Mouse (Mus musculus): ENCODE measurements around the gene Nlk. TPM values are rescaled to one million over a fixed set of nuclear protein-coding genes. Genes with fewer than 3 reads are reported as not detected.

Nlk gene
- polyA plus RNA-seq, 1 experiment from 2014 or later: 32.3 TPM

DNA sequence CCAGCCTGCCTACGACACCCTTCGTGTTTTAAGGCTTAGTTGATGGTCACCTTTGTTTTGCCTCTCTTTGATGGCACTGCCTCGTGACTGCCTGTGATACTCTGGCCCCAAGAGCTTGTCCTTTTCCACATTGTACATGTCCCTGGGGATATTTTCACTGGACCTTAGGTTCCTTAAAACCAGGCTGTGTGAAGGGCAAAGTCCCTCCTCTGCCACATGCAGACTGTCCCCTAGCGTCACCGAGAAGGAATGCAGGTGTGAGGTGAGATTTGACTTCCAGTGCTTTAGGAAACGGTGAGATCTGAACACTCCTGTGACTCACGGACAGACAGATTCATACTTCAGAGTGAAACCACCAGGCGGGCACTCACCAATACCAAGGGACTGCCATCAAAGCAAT, 139.9 kb downstream of the Nlk start:
- H3K36me3 ChIP-seq (replicated peaks): no peaks in the 10 kb centered on the region
- H3K9ac ChIP-seq: no peak overlapping the region
- no peak overlapping the region for H3K4me2 ChIP-seq
- WGBS: 56% methylated on average over 8 of the region's 8 CpGs
- no peak overlapping the region for H3K4me3 ChIP-seq (replicated peaks)
- ATAC-seq (ENCODE audit: low FRiP score): no peak
- no peaks in the 10 kb centered on the region for H3K27me3 ChIP-seq
- H3K4me1 ChIP-seq: no peaks in the 10 kb centered on the region; the same call in 1 of the 2 replicates
- peaks cover 4% of the 10 kb centered on the region; the same call in 1 of the 2 replicates for H3K9me3 ChIP-seq
- no peak overlapping the region for H3K27ac ChIP-seq

DNA sequence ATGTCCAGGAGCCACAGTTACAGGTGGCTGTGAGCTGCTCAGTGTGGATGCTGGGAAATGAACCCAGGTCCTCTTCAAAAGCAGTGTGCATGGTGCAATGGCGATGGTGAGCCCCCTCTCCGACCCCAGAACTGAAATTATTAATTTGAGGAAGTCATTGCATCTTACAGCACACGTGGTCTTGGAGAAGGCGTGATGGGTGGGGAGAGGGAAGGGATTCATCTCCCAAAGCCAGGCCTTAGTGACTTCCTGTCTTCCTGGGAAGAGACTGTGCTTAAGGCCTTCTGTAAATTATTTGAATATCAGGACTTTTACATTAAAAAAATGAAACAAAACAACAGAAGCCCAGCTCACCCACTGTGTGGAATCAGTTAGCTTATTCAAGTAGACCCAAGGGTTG, 141.1 kb downstream of the Nlk start:
- no peak overlapping the region for H3K4me3 ChIP-seq (replicated peaks)
- WGBS: 85% methylated on average over 4 of the region's 4 CpGs
- H3K36me3 ChIP-seq (replicated peaks): no peaks in the 10 kb centered on the region
- no peaks in the 10 kb centered on the region for H3K27me3 ChIP-seq
- peaks cover 4% of the 10 kb centered on the region; the same call in 1 of the 2 replicates for H3K9me3 ChIP-seq
- H3K4me2 ChIP-seq: no peak overlapping the region
- no peak overlapping the region for H3K9ac ChIP-seq
- H3K4me1 ChIP-seq: peaks cover 4% of the 10 kb centered on the region; the same call in 1 of the 2 replicates
- H3K27ac ChIP-seq: no peak overlapping the region
- ATAC-seq (ENCODE audit: low FRiP score): no peak

DNA sequence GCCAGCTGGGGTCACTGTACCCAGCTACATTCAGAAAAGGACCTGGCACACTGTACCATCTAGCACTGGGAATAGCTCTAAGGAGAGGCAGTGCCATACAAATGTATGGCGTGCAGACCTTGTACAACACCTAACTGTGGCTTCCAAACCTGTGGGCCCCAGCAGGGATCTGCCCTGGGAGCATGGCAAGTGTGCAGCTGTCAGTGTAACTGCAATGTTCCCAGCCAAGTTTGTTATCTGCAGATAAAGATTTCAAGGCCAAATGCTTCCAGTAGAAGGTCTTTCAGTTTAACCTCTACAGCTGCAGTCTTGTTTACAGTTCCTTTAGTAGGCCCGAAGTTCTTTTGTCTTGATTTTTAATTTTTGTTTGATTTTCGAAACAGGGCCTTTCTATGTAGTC, 141.6 kb downstream of the Nlk start:
- ATAC-seq (ENCODE audit: low FRiP score): no peak
- no peaks in the 10 kb centered on the region for H3K27me3 ChIP-seq
- 85% methylated on average over 3 of the region's 3 CpGs for WGBS
- H3K27ac ChIP-seq: no peak overlapping the region
- no peaks in the 10 kb centered on the region for H3K36me3 ChIP-seq (replicated peaks)
- no peak overlapping the region for H3K9ac ChIP-seq
- H3K4me2 ChIP-seq: no peak overlapping the region
- H3K4me1 ChIP-seq: peaks cover 5% of the 10 kb centered on the region; the same call in 1 of the 2 replicates
- peaks cover 4% of the 10 kb centered on the region; the same call in 1 of the 2 replicates for H3K9me3 ChIP-seq
- no peak overlapping the region for H3K4me3 ChIP-seq (replicated peaks)

DNA sequence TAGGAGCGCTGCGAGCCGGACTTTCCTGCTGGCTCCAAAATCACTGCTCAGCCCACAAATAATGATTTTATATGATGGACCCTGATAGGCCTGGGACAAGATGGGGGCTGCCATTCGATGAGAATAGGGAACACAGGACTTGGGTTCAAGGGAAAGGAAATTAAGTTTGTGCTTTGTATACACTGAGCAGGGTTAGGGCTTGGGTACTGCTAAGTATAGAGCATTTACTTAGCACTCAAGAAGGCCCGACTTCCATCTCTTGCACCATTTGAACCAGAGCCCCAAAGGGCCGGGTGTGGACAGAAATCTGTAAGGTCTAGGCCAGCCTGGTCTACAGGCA, 146.1 kb downstream of the Nlk start:
- Histone ChIP-seq H3K36me3 (replicated peaks) (no peaks in the 10 kb centered on the region), H3K27me3 (no peaks in the 10 kb centered on the region), H3K9me3 (peaks cover 4% of the 10 kb centered on the region; the same call in 1 of the 2 replicates), H3K9ac (peak overlapping the region; percentile 51), H3K4me2 (peak overlapping the region; percentile 63), H3K4me3 (replicated peaks) (peak overlapping the region; percentile 62), H3K27ac (peak overlapping the region; percentile 62), H3K4me1 (peaks cover 26% of the 10 kb centered on the region)
- 36% methylated on average over 6 of the region's 6 CpGs for WGBS
- peak; percentile 66 for ATAC-seq (ENCODE audit: low FRiP score)

DNA sequence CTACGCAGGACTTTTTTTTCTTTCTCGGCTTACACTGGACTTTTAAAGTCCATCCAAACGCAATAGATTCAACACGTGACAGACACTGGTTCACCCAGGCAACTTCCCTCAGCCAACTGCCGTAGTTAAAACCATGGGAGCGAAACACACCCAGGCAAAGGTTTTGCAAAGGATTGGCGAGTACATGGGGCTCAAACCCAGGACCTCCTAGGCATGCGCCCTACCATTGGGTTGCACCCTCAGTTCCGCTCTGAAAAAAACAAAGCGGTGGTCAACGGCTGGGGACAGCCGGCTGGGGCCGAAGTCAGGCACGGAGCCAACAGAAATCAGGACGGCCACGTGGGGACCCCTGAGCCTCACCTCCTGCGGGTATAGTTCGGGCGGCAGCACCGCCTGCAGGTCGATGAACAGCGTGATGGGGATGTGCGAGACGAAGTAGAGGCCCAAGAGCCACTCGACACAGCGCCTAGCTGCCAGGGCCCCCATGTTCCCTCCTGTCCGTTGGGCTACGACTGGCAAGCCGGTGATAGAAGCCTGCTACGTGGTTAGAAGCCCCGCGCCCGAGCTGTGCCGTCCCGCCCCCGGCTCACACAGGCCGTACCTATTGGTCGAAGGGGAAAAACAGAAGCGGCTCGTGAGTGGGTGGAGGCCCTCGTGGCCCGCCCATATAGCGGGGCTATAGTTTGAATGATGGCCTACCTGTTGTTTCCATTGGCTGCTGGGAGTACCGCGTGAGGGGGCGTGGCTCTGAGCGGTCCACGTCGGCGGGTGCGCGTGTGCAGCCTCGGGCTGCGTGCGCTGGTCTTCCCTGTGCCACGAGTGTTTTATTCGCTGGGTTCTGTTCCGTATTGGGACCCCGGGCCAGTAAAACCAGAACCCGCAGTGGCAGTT, 146.8 kb downstream of the Nlk start, which contains the start of gene Tmem97:
Tmem97 (minus strand) TSS at position 610 of the 891 bp plus-strand sequence.
- Histone ChIP-seq H3K4me3 (replicated peaks) (peak within 1 kb of the TSS; percentile 62), H3K9ac (peak within 1 kb of the TSS; percentile 71), H3K4me1 (peaks cover 26% of the 10 kb centered on the region), H3K4me2 (peak within 1 kb of the TSS; percentile 63), H3K9me3 (peaks cover 4% of the 10 kb centered on the region; the same call in 1 of the 2 replicates), H3K27ac (peak within 1 kb of the TSS; percentile 86), H3K36me3 (replicated peaks) (peaks cover 2% of the 10 kb centered on the region; the same call in 1 of the 2 replicates), H3K27me3 (no peaks in the 10 kb centered on the region)
- WGBS: under 1% methylated on average over 60 of the region's 60 CpGs
- ATAC-seq (ENCODE audit: low FRiP score): peak; percentile 100

DNA sequence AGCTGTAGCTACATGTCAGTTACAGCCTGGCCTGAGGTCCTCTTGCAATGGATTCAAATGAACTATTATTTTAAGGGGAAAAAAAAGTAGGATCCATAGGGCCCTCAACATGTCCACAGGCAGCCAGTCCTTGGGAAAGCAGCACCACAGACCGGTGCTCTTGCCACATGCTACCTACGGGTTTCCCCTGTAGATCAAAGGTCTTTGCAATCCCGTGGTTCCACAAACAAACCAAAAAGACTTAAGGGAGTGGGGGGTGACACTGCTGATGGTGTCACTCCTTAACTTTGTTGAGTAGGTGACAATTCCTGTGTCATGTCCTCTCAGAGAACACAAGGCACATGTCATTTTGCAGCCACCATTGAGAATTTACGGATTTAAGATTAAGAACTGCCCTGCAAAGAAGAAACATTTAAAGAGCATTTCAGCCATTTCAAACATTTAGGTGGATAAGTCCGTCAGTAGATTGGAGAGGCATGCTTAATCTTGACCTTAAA, 147.6 kb downstream of the Nlk start:
- Histone ChIP-seq H3K27me3 (no peaks in the 10 kb centered on the region), H3K27ac (no peak overlapping the region), H3K9ac (peak overlapping the region; percentile 71), H3K4me1 (peaks cover 26% of the 10 kb centered on the region), H3K9me3 (peaks cover 4% of the 10 kb centered on the region; the same call in 1 of the 2 replicates), H3K36me3 (replicated peaks) (peaks cover 5% of the 10 kb centered on the region), H3K4me3 (replicated peaks) (peak overlapping the region; percentile 62), H3K4me2 (peak overlapping the region; percentile 63)
- no peak for ATAC-seq (ENCODE audit: low FRiP score)
- WGBS: 19% methylated on average over 5 of the region's 5 CpGs

DNA sequence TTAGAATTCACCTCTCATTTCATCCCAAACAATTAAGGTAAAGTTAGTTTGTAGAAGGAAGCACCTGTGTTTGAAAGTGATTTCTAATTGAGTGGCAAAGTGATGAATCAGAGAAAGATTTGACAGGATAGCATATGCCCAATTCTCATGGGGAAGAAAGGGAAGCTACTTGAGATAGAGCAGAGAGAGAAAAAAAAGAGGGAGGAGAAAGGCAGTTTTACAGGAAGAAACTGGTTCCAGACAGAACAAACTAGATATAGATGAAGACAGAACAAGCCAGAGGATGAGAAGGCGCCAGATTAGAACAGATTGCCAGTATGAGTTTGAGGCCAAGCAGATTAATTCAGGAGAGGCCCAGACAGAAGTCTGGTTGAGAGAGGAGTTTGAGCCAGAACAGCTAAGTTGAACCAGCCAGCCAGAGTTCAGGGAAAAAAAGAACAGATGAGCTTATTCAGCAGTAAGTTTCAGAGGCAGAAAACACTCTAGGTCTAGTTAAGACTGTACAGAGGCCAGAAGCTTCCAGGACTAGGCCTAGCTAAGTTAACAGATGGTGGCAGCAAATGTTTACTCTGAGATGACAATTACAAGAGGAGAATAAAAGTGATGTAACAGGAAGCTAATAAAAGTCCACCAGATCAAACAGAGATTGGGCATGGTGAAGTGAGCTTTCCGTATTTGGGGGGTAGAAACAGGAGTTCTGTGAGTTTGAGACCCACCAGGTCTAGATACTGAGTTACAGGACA, 149.3 kb downstream of the Nlk start:
- Histone ChIP-seq H3K4me1 (peaks cover 26% of the 10 kb centered on the region), H3K27ac (no peak overlapping the region), H3K27me3 (no peaks in the 10 kb centered on the region), H3K4me2 (no peak overlapping the region), H3K4me3 (replicated peaks) (no peak overlapping the region), H3K9ac (no peak overlapping the region), H3K36me3 (replicated peaks) (peaks cover 16% of the 10 kb centered on the region), H3K9me3 (no peaks in the 10 kb centered on the region)
- no peak for ATAC-seq (ENCODE audit: low FRiP score)
- WGBS: 85% methylated on average over 2 of the region's 2 CpGs

DNA sequence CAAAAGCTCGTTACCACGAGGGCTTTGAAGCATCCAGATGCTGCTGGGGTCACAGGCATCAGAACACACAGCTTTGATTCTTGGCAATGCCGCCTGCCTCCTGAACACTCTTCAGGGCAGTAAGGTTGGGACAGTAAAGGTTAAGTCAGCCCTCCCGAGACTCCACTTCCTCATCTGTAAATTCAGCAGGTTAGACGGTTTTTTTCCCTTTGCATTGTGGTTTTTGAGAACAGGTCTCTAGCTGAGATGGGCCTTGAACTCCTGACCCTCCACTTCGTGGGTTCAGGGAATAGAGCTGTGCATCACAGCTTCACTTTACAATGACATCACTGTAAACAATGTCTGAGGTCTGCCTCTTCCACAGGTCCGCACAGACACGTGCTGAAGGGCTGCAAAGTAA, 152.0 kb downstream of the Nlk start:
- peaks cover 39% of the 10 kb centered on the region for H3K36me3 ChIP-seq (replicated peaks)
- H3K4me1 ChIP-seq: peaks cover 21% of the 10 kb centered on the region
- WGBS: 71% methylated on average over 8 of the region's 8 CpGs
- no peak overlapping the region for H3K4me3 ChIP-seq (replicated peaks)
- no peak overlapping the region for H3K9ac ChIP-seq
- H3K4me2 ChIP-seq: no peak overlapping the region
- H3K9me3 ChIP-seq: no peaks in the 10 kb centered on the region
- no peak overlapping the region for H3K27ac ChIP-seq
- ATAC-seq (ENCODE audit: low FRiP score): no peak
- no peaks in the 10 kb centered on the region for H3K27me3 ChIP-seq

DNA sequence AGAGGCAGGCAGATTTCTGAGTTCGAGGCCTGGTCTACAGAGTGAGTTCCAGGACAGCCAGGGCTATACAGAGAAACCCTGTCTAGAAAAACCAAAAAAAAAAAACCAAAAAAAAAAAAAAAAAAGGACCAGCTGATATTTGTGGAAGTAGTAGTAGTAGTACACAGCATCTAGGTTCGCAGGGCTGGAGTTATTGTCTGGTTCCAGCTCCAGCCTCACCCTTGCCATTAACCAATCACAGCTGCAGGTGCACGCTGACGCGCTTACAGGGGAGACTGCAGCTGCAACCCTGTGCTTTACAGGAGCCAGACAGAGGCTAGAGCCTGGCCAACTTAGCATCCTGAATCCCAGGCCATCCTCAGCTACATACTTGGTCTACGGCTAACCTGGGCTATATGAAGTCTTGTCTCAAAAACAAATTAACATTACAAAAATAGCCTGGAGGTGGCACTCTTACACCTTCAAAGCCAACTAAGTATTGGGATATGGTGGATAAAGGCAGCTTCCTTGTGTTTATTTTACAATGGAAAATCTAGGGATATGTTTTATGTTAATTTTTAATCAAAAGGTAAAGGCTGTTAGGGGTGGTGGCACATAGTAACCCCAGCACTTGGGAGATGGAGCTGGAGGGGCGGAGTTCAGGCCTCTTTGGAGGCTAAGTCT, 152.6 kb downstream of the Nlk start:
- Histone ChIP-seq H3K9me3 (no peaks in the 10 kb centered on the region), H3K27ac (no peak overlapping the region), H3K27me3 (no peaks in the 10 kb centered on the region), H3K36me3 (replicated peaks) (peaks cover 45% of the 10 kb centered on the region), H3K9ac (no peak overlapping the region), H3K4me2 (no peak overlapping the region), H3K4me3 (replicated peaks) (no peak overlapping the region), H3K4me1 (peaks cover 16% of the 10 kb centered on the region)
- ATAC-seq (ENCODE audit: low FRiP score): no peak
- WGBS: 96% methylated on average over 7 of the region's 7 CpGs

DNA sequence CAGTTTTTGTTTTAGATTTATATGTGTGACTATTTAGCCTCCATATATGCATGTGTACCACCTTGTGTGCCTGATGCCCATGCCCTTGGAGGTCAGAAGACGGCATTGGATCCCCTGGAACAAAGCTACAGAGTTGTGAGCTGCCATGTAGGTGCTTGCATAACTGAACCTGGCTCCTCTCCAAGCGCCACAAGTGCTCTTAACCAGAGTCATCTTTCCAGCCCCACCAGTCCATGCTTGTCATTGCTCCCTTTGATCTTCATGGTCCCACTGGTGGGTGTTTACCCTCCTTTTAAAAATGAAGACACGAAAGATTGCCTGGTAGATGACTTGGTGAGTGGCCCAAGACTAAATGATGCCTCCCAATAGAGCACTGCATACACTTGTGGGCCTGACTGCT, 156.8 kb downstream of the Nlk start:
- no peak for ATAC-seq (ENCODE audit: low FRiP score)
- H3K27me3 ChIP-seq: no peaks in the 10 kb centered on the region
- no peak overlapping the region for H3K9ac ChIP-seq
- no peaks in the 10 kb centered on the region for H3K9me3 ChIP-seq
- WGBS: 87% methylated on average over 3 of the region's 3 CpGs
- no peak overlapping the region for H3K4me3 ChIP-seq (replicated peaks)
- H3K4me1 ChIP-seq: peaks cover 14% of the 10 kb centered on the region
- H3K27ac ChIP-seq: no peak overlapping the region
- no peak overlapping the region for H3K4me2 ChIP-seq
- H3K36me3 ChIP-seq (replicated peaks): peaks cover 56% of the 10 kb centered on the region

DNA sequence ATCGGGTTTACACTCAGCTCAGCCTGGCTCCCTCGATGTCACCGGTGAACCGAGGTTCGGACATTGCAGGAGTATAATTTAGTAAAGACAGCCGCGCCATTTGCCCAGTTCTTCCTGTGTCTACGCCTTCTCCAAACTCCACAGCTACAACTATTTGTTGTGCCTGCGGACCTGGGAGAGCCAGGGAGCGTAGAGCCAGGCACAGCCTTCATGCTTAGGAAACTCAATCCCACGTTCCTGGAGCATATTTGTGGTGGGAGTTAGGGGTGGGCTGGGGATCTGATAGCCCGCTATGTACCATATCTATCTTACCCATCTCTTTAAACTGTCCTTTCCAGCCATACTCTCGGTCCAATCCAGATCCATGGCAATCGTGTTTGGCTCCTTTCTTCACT, 160.5 kb downstream of the Nlk start:
- Histone ChIP-seq H3K9ac (peak overlapping the region; percentile 83), H3K4me3 (replicated peaks) (peak overlapping the region; percentile 68), H3K27me3 (no peaks in the 10 kb centered on the region), H3K27ac (peak overlapping the region; percentile 79), H3K36me3 (replicated peaks) (peaks cover 32% of the 10 kb centered on the region), H3K4me1 (peaks cover 24% of the 10 kb centered on the region), H3K9me3 (no peaks in the 10 kb centered on the region), H3K4me2 (peak overlapping the region; percentile 83)
- no peak for ATAC-seq (ENCODE audit: low FRiP score)
- 4% methylated on average over 14 of the region's 14 CpGs for WGBS
